Mouse (Mus musculus): ENCODE measurements around the gene 6430571L13Rik.

6430571L13Rik gene

DNA sequence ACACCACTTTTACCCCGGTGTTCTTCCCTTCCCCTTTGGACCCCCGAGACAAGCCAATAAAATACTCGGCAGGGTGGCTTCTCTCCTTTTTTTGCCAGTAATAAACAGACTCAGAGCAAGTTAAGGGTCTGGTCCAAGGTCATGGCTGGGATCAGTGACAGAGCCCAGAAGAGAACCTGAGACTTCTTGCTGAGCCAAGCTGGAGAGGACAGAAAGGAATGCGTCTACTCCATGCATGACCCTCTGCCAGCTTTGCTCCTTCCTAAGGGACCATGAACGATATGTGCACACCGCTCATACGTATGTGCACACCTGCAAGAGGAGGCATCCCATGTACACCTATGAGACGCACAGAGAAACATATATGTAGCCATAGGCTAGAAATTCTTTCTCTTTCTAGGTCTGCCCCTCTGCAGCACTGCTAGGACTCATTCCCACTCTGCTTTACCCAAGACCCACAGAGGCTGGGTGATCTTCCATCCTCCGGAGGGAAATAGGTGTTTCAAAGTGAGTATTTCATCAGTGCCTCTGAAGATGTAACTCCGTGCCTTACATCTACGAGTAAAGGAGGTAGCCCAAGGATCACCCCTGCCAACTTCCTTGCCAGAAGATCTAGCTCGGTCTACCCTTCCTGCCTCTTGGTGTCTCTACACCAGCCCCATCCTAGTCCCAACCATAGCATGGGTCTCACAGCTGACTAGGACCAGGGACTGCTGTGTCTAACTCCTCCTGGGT, 676 bp downstream of the 6430571L13Rik start:
- DNase-seq: no peak

DNA sequence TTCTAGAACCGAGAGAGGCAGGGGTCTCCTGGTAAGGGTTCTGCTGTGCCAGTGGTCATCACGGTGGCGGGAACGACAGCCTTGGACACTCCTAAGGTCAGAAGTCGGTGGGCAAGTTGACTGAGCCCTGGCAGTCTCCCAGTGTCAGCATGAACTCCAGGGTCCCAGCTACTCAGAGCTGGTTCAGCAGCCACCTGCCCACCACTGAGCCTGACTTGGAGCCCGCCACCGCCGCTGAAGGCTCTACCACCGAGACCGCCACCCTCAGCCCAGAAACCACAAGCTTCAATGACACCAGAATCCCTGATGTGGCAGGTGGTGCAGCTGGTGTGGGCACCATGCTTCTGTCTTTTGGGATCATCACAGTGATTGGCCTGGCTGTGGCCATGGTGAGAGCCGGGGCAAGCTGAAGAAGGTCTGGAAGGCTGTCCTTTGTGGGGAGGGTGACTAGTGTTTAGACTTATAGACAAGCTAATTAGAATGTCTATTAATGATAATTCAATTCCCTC, 1.9 kb downstream of the 6430571L13Rik start:
- DNase-seq: no peak

- DNase-seq: no peak
Measured at GRCm38 (mm10) chr9:107343146-107343943, 2.9 kb downstream of the 6430571L13Rik start.

DNA sequence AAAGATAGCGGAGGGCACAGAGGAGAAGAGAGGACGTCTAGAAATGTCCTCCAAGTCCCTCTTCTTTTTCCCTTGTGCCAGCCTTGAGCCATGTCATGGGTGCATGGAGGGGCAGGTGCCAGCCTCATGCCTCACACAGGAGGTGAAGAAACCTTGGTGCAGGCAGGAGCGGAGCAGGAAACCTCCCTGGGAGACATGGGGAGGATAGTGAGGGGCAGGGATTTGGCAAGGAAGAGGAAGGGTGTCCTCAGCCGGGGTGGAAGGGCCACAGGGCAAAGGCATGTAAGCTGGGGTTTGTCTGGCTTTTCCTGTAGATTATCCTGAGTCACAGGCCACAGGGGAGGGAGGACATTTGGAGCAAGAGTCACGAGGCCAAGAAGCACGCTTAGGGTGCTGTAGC, 3.6 kb downstream of the 6430571L13Rik start:
- DNase-seq: no peak

GRCm38 (mm10) chr9:107346081-107346480, 5.7 kb downstream of the 6430571L13Rik start:
- DNase-seq: no peak

DNA sequence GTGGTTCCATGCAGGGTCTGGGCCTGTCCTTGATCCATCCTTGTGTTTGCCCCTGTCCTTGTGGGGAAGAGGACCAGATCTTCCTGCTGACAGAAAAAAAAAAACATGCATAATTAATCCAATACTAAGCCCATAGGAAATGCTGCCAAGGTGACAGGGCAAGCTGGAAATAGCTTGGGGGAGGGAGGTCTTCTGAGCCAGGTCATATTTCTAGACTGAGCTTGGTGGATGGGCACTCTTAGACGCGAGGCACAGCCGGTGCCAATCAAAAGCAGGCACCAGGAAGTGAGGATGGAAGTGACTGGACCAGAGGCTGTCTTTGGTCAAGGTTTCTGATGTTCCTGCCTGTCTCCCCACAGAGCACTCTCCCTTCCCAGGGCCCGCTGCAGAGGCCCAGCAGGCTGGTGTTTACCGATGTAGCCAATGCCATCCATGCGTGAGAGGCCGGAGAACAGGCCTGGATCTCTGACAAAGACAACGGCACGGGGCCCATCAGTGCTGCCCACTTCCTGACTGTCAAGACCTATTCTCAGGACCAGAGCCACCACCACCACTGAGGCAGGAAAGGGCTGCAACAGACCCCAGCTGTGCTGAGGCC, 7.3 kb downstream of the 6430571L13Rik start:
- no peak for DNase-seq

GRCm38 (mm10) chr9:107349321-107349720, 8.9 kb downstream of the 6430571L13Rik start:
- no peak for DNase-seq

GRCm38 (mm10) chr9:107354826-107355225, 14.4 kb downstream of the 6430571L13Rik start:
- DNase-seq: no peak

DNA sequence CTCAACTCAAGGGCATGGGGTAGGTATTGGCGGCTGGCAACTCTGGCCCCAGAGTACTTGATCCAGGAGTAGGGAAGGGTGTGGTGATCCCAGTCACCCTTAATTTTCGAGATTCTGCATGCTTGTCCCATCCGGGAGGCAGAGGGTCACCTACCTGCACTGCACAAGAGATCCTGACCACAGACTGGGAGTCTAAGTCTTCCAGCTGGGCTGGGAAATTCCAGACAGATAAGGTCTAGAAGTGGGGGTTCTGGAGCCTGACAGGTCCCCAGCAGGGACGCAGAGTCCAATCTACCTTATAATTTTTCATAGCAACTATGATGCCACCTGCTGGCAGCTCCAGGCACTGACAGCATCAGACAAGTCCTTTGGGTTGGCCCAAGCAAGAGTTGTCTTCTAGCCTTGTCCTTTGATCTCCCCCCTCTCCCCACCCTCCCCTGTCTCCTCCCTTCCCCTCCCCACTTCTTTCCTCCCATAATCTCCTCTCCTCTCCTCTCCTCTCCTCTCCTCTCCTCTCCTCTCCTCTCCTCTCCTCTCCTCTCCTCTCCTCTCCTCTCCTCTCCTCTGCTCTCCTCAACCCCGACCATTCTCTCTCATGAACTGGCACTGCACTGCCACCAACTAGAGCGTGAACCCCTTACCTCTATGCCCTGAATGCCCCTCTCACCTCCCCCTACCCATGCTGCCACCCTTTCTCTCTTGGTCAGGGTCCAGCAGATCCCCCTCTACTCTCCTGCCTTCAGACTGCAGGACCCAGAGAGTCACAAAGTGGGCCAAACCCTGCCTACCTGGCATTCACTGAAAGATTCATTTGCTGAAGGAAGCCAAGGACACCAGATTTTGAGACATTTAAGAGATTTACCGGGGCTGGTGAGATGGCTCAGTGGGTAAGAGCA, 15.7 kb downstream of the 6430571L13Rik start:
- DNase-seq: peak; percentile 76

DNA sequence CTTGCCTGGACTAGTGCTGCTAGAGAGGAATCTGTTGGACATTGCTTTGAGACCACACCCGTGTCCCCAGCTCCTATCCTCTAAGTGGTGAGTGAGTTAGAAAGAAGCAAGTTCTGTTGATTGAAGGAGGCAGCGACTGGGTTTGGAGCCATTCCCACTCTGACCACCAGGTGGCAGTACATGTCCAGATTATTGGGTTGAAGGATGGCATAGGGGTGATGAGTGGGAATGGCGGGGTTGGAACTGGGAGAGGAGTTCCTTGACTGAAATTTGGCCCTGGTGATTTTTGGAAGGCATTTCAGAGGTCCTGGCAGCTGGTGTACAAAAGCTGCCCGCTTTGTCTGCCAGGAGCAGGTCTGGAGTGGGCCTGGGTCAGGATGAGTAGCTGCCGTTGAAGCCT, 17.2 kb downstream of the 6430571L13Rik start:
- peak; percentile 75 for DNase-seq

DNA sequence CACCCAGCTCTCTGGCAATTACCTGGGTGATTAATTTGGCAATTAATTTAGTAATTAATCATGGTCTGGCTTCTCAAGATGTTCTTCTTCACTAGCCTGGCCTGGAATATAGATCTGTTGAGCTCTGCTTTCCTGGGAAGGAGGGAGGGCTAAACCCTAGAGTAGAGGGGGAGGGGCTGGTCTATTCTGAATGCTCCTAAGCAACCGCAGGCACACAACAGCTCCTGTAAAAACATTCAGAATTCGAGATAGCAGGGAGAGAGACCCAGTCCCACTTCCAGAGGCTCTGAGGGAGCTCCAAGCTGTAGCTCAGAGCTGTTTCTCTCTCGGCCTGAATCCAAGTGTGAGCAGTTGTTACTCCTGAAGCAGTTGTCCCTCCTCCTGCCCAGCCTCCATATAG, 20.6 kb downstream of the 6430571L13Rik start:
- no peak for DNase-seq

DNA sequence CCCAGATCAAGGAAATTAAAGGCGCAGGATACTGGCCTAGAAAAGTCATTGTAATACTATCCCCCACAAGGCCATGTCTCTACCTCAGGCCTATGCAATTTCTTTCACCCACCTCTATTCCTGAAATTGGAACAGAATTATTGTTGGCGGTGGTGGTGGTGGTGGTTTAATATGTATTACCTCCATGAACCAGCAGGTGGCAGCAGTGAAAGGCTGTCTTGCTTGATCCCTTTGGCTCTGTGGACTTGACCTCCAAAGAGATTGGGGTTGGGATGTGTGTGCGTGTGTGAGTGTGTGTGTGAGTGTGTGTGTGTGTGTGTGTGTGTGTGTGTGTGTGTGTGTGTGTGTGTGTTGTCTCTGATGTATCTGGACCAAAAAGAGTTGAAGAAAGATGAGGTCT, 26.2 kb downstream of the 6430571L13Rik start:
- DNase-seq: peak; percentile 69

DNA sequence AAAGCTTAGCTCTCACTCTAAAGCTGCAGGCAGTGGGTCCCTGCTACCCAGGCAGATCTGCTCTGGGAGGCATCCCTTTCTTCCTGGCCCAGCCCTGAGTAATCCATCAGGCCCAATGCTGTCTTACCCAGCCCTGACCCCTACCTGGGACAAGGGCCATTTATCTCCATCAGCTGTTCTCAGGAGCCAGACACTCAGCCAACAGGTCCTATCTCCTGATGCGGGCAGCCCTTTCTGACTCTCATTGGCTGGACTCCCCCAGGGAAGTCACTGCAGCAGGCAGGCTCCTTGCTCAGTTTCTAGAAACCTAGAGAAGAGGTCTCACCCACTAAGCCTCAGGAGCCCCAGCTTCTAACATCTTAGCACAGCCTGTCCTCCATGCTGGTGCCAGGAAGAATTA, 27.9 kb downstream of the 6430571L13Rik start:
- no peak for DNase-seq

DNA sequence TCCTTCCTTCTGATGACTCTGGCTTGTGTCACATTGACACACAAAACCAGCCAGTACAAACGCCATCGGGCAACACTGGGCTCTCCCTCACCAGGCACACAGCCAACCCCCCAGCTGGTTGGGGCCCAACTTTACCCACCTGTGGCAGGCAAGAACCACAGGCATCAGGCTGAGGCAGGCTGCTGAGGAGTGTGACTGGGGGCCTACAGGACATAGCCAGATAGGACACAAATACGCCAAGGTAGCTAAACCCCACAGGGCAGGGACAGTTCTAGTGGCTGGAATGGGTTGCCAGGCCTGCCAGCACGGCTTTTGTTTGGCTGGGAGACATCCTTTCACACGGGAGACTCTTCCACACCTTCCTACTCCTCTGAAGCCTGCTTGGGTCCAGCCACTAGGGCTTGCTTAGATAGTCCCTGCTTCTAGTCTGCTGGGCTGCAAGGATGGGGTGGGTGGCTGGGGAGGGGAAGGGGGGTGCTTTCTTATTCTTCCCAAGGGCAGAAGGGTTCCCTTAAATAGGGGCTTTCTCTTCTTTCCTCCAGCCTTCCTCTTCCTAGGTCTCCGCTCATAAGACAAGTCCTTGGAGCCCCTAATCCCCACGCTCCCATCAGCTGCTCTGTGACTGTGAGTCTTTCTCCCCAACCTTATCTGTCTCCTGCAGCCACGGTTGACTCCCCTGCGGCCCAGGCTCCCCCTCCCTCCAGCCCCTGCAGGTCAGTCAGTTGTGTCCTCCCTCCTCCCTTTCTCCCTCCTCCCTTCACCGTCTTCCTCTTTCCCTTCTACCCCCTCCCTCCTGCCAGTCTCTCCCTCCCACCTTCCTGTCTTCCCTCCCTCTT, 29.1 kb downstream of the 6430571L13Rik start:
- DNase-seq: no peak

DNA sequence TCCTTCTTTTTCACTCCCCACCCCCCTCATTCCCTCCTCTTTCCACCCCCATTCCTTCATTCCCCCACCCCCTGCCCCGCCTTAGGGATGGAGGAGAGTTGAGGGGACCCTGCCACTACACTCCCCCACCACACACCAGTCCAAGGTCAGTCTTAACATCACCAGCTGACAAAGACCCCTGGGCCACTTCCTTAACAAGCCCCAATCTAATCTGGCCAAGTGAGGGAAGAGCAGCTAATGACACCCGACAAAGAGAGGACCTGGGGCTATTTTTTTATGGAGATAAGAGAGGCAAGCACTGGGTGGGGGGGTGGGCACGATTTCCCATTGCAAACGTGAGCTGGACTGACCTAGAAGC, 29.7 kb downstream of the 6430571L13Rik start:
- no peak for DNase-seq

DNA sequence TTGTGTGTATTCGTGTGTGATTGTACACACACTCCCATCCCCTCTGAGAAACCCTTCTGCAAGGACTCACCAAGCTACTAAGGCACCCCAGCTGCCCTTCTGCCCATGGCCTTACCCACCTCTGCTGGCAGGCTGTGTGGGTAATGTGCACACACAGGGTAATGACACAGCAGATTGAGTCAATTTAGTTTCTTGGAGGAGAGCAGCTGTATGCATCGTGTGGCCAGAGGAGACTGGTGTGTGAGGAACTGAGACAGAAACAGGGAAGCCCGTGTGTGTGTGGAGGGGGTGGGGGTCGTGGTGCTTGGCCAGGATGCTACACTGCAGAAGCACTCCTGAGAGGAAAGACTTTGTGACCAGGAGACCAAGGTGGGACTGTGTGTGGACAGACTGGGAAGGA, 32.0 kb downstream of the 6430571L13Rik start:
- no peak for DNase-seq

- DNase-seq: peak; percentile 13
Measured at GRCm38 (mm10) chr9:107374623-107375022, 34.2 kb downstream of the 6430571L13Rik start.

DNA sequence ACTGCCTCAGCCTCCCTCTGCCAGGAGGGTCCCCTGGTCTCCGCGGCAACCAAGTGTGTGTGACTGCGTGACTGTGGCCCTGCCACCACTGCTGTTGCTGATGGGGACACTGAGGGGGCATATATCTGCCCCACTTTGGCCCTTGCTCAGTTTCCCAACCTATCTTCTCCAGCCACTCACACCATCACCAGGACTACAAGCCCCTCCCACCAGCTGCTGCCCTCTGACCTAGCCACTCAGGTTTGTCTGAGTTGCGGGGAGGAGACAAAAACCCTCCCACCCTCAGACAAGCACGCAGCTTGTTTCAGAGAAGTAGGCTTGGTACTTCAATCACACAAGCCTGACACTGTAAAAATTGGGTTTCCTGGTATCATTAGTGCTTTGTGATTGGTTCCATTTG, 35.0 kb downstream of the 6430571L13Rik start:
- DNase-seq: no peak

GRCm38 (mm10) chr9:107377961-107378512, 37.6 kb downstream of the 6430571L13Rik start:
- no peak for DNase-seq

DNA sequence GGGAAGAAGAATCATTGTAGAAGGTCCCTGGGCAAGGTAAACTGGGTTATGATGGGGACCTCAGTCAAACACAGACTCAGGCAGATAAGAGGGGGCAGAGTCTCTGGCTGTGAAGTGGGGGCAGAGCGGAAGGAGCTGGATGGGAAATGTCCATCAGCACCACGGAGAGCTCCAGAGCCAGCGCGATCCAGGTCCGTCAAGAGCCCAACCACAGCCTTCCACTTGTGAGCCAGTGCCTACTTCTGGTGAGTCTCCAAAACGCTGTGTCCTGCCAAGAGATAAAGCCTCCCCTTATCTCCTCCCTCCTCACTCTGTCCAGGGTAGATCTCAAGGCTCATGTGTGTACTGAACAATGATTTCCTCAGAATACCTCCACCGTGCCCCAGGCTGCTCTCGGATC, 41.3 kb downstream of the 6430571L13Rik start:
- DNase-seq: no peak

- DNase-seq: no peak
Measured at GRCm38 (mm10) chr9:107384396-107384795, 44.0 kb downstream of the 6430571L13Rik start.
